Mouse (Mus musculus): ENCODE data around the gene Ehbp1.

- TF ChIP-seq CTCF (IDR thresholded peaks at IDR 0.05; ENCODE audit: borderline replicate concordance, insufficient read depth, low read length), result no peak
- no peak for TF ChIP-seq POLR2A (IDR thresholded peaks at IDR 0.05; ENCODE audit: low read depth, low read length)
Observed at GRCm38 (mm10) chr11:22230906-22231305, 111.2 kb downstream of the Ehbp1 start.
